Mouse (Mus musculus) adrenal gland, postnatal 4 days (tissue): ENCODE results near the gene Cobll1. TPM values are rescaled to one million over a fixed set of nuclear protein-coding genes. Genes with fewer than 3 reads are reported as not detected.
A peak's percentile ranks its signal among the peaks of the same experiment; 100 is the strongest.
"Not testable (repeated sequence)": the region's sequence is repeated elsewhere in the genome, so short reads cannot be mapped to it uniquely, and the experiment has no call there.

Source experiments
- DNase-seq, 2 experiments: peaks; one replicate each; pipeline ENCODE4 v3.0.0; 2021 to 2022; ENCODE audit warnings: low spot score in 2 of 2, mixed read lengths in 2 of 2
- long read RNA-seq, 2 experiments: library from polyadenylated mRNA; stranded (forward); transcript quantifications; one replicate each; pipeline ENCODE4 v2.0.0; 2021
- total RNA-seq, 2 experiments: library from RNA; stranded (reverse); gene quantifications; 2 replicates each; pipeline ENCODE4 v1.2.3; 2021

Gene Cobll1
- 100 to 1,000 TPM; 148 to 149 TPM for total RNA-seq
- long read RNA-seq, experiment 1, full-length matches to known transcripts = 3 of 25 reads
- long read RNA-seq, experiment 1, partial matches to known transcripts = 8 of 25 reads
- long read RNA-seq, experiment 1, other reads (novel, unspliced or antisense) = 14 of 25 reads
- long read RNA-seq, experiment 2, full-length matches to known transcripts = 3 of 53 reads
- long read RNA-seq, experiment 2, partial matches to known transcripts = 33 of 53 reads
- long read RNA-seq, experiment 2, other reads (novel, unspliced or antisense) = 17 of 53 reads

- peak in 1 of 2 experiments; percentile 40 for DNase-seq
Observed at GRCm38 (mm10) chr2:65238964-65239570, at the start of gene Cobll1. TSS of gene Cobll1 (minus strand) at chr2:65239403.

DNA sequence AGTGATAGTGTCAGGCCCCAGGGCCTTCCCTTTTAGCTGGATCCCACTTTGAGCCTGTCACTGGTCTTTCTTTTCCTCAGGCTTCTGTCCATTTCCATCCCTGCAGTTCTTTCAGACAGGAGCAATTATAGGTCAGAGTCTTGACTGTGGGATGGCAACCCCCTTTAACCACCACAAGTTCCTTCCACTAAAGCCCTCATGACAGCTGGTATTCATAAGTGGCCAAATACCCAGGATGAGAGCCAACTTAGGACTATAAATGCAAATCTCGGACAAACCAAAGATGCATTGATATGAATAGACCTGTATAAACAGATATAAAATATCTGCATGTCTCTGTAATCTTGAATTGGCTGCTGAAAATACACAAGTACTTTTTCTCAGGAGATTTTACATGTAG lies 49.5 kb upstream of the Cobll1 start:
- no peak for DNase-seq

GRCm38 (mm10) chr2:65285380-65285779 lies 46.2 kb upstream of the Cobll1 start:
- DNase-seq = peak in 1 of 2 experiments; percentile 35

DNA sequence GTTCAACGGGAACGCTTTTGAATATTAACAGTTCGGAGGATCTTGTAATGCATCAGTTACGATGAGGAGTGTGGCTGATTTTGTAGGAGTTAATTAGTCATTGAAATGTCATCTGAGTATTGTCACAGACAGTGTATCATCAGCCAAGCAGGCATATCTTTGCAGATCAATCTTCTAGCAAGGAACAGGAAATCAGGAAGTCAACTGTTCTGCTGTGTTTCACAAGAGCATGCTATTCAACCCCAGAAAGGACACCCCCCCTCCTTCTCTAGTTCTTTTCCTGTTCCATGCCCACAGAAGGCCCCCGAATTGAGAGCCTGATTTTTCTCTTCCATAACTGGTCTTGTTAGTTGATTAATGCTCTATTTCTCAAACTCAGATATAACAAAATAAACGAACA lies 43.8 kb upstream of the Cobll1 start:
- DNase-seq = no peak

- no peak for DNase-seq
Observed at GRCm38 (mm10) chr2:65279029-65279690, 40.0 kb upstream of the Cobll1 start.

DNA sequence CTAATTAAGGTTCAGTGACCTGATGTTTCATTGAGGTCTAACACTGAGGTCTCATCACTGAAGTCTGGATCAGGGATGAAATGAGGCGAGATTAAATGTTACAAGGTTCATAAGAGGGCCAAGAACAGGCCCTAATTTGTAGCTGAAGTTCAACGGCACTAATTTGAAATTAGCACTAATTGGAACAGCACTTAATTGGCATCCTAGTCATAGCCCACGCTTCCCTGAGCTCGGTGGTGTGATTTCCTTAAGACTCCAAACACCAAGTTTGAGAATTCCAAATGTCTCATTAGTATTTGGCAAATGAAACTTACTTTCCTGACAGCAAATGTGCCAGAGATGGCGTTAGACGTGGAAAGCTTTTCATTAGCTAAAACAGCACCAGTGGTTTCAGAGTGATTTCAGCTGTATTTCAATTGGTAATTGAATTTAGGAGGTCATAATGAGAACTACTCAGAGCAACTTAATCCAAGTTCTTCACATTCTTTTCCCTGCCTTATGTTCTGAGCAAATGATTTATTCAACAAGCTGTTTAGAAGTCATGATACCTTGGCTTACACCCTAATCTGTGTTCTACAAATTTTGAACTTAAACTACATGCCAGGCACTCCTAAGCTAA lies 36.3 kb upstream of the Cobll1 start:
- no peak for DNase-seq

DNA sequence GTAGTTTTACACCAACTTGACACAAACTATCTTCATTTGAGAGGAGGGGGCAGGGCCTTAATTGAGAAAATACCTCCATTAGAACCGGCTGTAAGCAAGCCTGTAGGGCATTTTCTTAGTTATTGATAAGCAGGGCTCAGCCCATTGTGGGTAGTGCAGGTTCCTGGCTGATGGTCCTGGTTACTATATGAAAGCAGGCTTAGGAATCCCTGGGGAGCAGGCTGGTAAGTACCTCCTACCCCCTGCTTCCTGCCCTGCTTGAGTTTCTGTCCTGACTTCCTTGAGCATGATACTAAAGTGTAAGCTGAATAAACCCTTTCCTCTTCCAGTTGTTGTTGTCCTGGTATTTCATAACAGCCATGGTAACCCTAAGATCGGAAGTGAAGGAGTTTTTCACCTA lies 34.7 kb upstream of the Cobll1 start:
- DNase-seq = no peak

DNA sequence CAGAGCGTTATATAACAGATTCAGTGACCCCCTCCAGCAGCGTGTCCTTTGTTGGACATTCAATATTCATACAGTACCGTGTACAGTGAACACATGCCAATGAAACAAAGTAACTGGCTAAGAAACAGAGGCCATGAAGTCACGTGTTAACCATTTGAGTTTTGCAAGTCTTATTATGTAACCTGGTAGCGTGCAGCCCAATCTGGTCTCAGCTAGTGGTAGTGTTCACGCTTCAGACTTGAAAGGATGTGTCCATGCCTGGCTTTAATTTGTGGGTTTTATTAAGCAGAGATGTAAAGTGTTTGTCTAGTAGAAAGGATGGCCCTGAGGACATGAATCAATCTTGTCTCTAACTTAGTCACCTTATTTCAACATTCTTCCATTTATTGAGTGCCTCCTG lies 29.5 kb upstream of the Cobll1 start:
- no peak for DNase-seq

GRCm38 (mm10) chr2:65267834-65268233 lies 28.6 kb upstream of the Cobll1 start:
- no peak for DNase-seq

DNA sequence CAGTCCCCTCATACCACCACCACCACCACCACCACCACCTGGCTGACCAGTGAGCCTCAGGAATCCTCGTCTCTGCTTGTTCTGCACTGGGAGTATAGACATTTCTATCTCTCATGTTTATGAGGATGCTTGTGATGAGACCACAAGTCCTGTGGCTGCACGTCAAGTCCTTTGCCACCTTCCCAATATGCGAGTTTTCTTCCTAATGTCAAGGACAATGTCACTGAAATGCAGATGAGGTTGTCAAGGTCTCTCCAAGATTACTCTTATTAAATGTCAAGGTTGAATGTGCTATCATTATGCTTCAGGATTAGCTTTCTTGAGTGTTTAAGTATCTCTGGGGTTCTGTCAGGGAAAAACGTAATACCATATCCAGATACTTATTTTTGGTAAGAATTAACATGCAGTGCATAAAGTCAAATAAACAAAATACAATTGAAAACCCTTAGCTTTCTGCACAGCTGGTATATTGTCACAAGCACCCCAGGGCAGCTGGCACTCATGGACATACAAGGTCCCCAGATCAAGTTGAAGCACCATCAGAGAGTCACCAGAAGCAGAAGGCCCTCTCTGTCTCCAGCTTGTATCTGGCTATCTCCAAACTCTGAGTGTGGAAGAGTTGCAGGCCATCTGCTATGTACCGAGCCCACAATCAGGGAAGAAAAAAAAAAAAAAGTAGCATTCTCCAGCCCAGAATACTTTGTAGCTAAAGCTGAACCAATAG lies 27.5 kb upstream of the Cobll1 start:
- DNase-seq = no peak

- DNase-seq = no peak
Observed at GRCm38 (mm10) chr2:65262251-65262650, 23.0 kb upstream of the Cobll1 start.

DNA sequence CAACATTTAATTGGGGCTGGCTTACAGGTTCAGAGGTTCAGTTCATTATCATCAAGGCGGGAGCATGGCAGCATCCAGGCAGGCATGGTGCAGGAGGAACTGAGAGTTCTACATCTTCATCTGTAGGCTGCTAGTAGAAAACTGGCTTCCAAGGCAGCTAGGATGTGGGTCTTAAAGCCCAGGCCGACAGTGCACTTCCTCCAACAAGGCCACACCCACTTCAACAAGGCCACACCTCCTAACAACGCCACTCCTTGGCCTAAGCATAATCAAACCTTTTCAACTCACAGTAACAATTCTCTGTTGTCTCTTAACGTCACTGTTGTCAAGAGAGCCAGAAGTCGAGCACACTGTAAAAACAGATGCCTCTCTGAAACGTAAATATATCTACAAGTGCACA lies 21.6 kb upstream of the Cobll1 start:
- not testable (repeated sequence) for DNase-seq

DNA sequence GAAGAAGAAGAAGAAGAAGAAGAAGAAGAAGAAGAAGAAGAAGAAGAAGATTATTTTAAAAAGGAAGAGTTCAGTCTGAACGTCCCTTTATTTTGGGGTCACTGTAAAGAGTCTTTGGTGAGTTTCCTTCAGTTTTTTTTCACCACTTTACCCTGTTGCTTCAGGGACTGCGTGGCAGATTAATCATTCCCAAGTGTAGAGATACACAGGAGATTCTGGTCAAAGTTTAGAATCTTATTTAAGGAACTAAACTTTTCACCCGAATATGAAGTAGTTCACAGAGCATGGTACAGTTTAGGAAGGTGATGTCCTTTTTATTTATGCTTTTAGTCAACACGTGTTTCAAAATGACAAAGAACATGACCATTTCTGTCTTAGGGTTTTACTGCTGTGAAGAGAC lies 21.2 kb upstream of the Cobll1 start:
- DNase-seq = no peak

DNA sequence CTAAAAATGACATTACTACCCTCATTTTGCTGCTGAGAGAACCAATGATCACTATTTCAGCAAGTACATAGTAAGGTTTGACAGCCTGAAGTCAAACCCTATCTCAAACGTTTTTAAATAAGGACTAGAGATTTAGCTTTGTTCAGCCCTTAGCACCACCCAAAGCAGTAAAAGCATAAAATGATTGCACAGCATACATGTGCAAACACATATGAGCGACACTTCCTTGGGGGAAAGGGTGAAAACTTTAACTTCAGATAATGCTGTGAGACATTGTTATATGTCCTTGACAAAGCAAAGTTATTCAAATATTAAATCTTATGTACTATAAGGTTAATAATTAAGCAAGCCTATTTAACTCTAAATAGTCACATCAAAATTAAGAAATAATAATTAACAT lies 18.2 kb upstream of the Cobll1 start:
- DNase-seq = no peak

GRCm38 (mm10) chr2:65256494-65257254 lies 17.5 kb upstream of the Cobll1 start:
- DNase-seq = no peak

DNA sequence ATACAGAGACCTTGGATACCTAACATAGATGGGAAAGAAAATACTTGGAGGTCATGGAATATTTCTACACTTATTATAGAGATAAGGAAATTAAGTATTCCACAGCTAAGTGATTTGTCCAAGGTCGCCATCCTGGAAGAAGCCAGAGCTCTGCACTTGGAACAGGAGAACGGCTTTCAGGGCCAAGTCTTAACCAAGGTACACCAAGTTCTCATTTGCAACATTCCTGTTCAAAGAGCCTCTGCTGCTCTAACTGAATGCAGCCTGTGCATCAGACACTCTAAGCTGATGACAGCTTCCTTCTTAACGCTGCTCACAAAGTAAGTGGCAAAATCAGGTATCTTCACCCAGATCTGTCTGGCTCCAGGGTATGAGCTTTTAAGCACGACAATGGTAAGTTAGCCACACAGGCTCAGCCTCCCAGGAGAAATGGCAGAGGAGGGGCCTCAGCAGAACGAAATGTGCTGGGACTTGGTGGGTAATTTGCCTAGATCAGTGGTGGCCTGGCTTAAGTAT lies 11.4 kb upstream of the Cobll1 start:
- DNase-seq = no peak

GRCm38 (mm10) chr2:65249575-65249974 lies 10.4 kb upstream of the Cobll1 start:
- no peak for DNase-seq

GRCm38 (mm10) chr2:65240173-65240745 lies 1.1 kb upstream of the Cobll1 start:
- no peak for DNase-seq

- DNase-seq = peak; percentile 71 to 76
Observed at GRCm38 (mm10) chr2:65238171-65238963, 836 bp downstream of the Cobll1 start.
